Mouse (Mus musculus) bone marrow macrophage, adult 2 months (primary cell): ENCODE data around the gene Srp54c. TPM values are rescaled to one million over a fixed set of nuclear protein-coding genes. Genes with fewer than 3 reads are reported as not detected.
A peak's percentile ranks its signal among the peaks of the same experiment; 100 is the strongest.
"Not testable (repeated sequence)": the region's sequence is repeated elsewhere in the genome, so short reads cannot be mapped to it uniquely, and the experiment has no call there.

Experiments
- H3K27ac ChIP-seq: 2 replicates; pipeline ENCODE4 v1.5.1; 2012; ENCODE audit warnings: low read depth, low read length; ENCODE audit not compliant: insufficient read depth
- H3K4me1 ChIP-seq: 2 replicates; pipeline ENCODE4 v1.6.1; 2012; ENCODE audit warnings: low read length; ENCODE audit not compliant: control insufficient read depth, insufficient read depth
- H3K4me3 ChIP-seq: 2 replicates; pipeline ENCODE4 v1.5.1; 2012; ENCODE audit warnings: mild to moderate bottlenecking, low read length, moderate library complexity; ENCODE audit not compliant: insufficient read depth
- CTCF ChIP-seq: IDR thresholded peaks from 2 replicates; pipeline ENCODE4 v1.5.1; 2012; ENCODE audit warnings: low read depth, mild to moderate bottlenecking, low read length, moderate library complexity
- POLR2A ChIP-seq: IDR thresholded peaks from 2 replicates; pipeline ENCODE4 v1.6.1; 2012; ENCODE audit warnings: mild to moderate bottlenecking, low read depth, low read length, borderline replicate concordance
- polyA plus RNA-seq: library from polyadenylated mRNA; stranded (reverse); fragments of >200 nt; gene quantifications from 2 replicates; pipeline ENCODE4 v1.2.4, GENCODE M21; 2012; ENCODE audit not compliant: missing spikeins, insufficient read depth, insufficient read length

The Srp54c gene
- 66.9 and 78.6 TPM in 2 replicates for polyA plus RNA-seq

- not testable (repeated sequence) for H3K27ac ChIP-seq
Measured at GRCm38 (mm10) chr12:55229626-55230519, at the start of gene Srp54c. Gene Srp54c (plus strand): TSS chr12:55230168.

GRCm38 (mm10) chr12:55187686-55188085 is 42.3 kb upstream of the Srp54c start:
- H3K4me3 ChIP-seq = not testable (repeated sequence)

More at GRCm38 (mm10) chr12:55229626-55230519, at the start of gene Srp54c:
- H3K4me1 ChIP-seq = not testable (repeated sequence)
- H3K4me3 ChIP-seq = peak within 1 kb of the TSS; percentile 42

GRCm38 (mm10) chr12:55189127-55189526 is 40.8 kb upstream of the Srp54c start:
- not testable (repeated sequence) for H3K4me1 ChIP-seq, H3K4me3 ChIP-seq, H3K27ac ChIP-seq

More at GRCm38 (mm10) chr12:55187686-55188085, 42.3 kb upstream of the Srp54c start:
- H3K4me1 ChIP-seq, H3K27ac ChIP-seq: not testable (repeated sequence)

GRCm38 (mm10) chr12:55199306-55199705 is 30.7 kb upstream of the Srp54c start, which contains the start of gene 1700047I17Rik2:
Gene 1700047I17Rik2 (plus strand): TSS chr12:55199592.
- not testable (repeated sequence) for H3K27ac ChIP-seq, H3K4me3 ChIP-seq, H3K4me1 ChIP-seq

GRCm38 (mm10) chr12:55199799-55200198 is 30.2 kb upstream of the Srp54c start:
- H3K4me3 ChIP-seq, H3K27ac ChIP-seq, H3K4me1 ChIP-seq: not testable (repeated sequence)

GRCm38 (mm10) chr12:55212944-55213343 is 17.0 kb upstream of the Srp54c start:
- not testable (repeated sequence) for H3K4me3 ChIP-seq, H3K4me1 ChIP-seq, H3K27ac ChIP-seq

GRCm38 (mm10) chr12:55230520-55230861 is 523 bp downstream of the Srp54c start:
- H3K4me1 ChIP-seq, H3K27ac ChIP-seq: not testable (repeated sequence)
- peak overlapping the region; percentile 42 for H3K4me3 ChIP-seq

GRCm38 (mm10) chr12:55242243-55242642 is 12.3 kb downstream of the Srp54c start:
- H3K27ac ChIP-seq, H3K4me1 ChIP-seq, H3K4me3 ChIP-seq: not testable (repeated sequence)

GRCm38 (mm10) chr12:55261950-55262349 is 32.0 kb downstream of the Srp54c start:
- not testable (repeated sequence) for H3K4me1 ChIP-seq, H3K4me3 ChIP-seq, H3K27ac ChIP-seq

GRCm38 (mm10) chr12:55263385-55263784 is 33.4 kb downstream of the Srp54c start:
- H3K4me3 ChIP-seq, H3K27ac ChIP-seq, H3K4me1 ChIP-seq: not testable (repeated sequence)

GRCm38 (mm10) chr12:55272243-55272642 is 42.3 kb downstream of the Srp54c start:
- TF ChIP-seq CTCF (no peak), POLR2A (no peak)
- Histone ChIP-seq H3K27ac (no peak overlapping the region), H3K4me1 (no peaks in the 10 kb centered on the region)

GRCm38 (mm10) chr12:55277583-55277982 is 47.6 kb downstream of the Srp54c start:
- not testable (repeated sequence) for H3K4me1 ChIP-seq

More at GRCm38 (mm10) chr12:55272243-55272642, 42.3 kb downstream of the Srp54c start:
- H3K4me3 ChIP-seq = no peak overlapping the region

More at GRCm38 (mm10) chr12:55277583-55277982, 47.6 kb downstream of the Srp54c start:
- not testable (repeated sequence) for H3K27ac ChIP-seq, H3K4me3 ChIP-seq
